ENCODE assay signal across 12 mouse cellular contexts in genomic region chr11:118456937-118457336, GRCm38 (mm10). TPM values are rescaled to one million over a fixed set of nuclear protein-coding genes. Genes with fewer than 3 reads are reported as not detected.
DNase-seq lines count a peak whose midpoint lies in the region; ATAC-seq lines count a peak whose summit lies in the region.
"Had no signal": no experiment of that assay in that cellular context is flagged by ENCODE, and none has a peak within 500 bp of the region (broad histone marks: within the 10 kb centered on the region; RNA-seq: fewer than 3 reads in every experiment).

No protein-coding gene starts in this region.

- ATAC-seq in heart, embryonic 12.5 days (ENCODE audit: insufficient number of reproducible peaks, low FRiP score) = no peak

- no peaks in the 10 kb centered on the region for H3K27me3 ChIP-seq in heart, embryonic 12.5 days (replicated peaks)
- H3K27me3 ChIP-seq: neural tube, embryonic 12.5 days had no signal

- H3K4me2 ChIP-seq in heart, embryonic 12.5 days = no peak overlapping the region
- H3K4me2 ChIP-seq: forebrain, embryonic 12.5 days; neural tube, embryonic 12.5 days had no signal

- no peaks in the 10 kb centered on the region for H3K36me3 ChIP-seq in heart, embryonic 12.5 days
- H3K36me3 ChIP-seq: forebrain, embryonic 12.5 days; neural tube, embryonic 12.5 days had no signal

- no peak overlapping the region for H3K9ac ChIP-seq in heart, embryonic 12.5 days
- H3K9ac ChIP-seq: forebrain, embryonic 12.5 days; neural tube, embryonic 12.5 days had no signal

- H3K27ac ChIP-seq in heart, embryonic 12.5 days (ENCODE audit: poor library complexity, severe bottlenecking) = no peak overlapping the region
- H3K27ac ChIP-seq: forebrain, embryonic 12.5 days; neural tube, embryonic 12.5 days had no signal

- WGBS in heart, embryonic 12.5 days = 77% methylated on average over 11 of the region's 11 CpGs

- peaks cover 12% of the 10 kb centered on the region for H3K4me1 ChIP-seq in heart, embryonic 12.5 days (replicated peaks)
- H3K4me1 ChIP-seq: forebrain, embryonic 12.5 days had no signal

- H3K4me3 ChIP-seq in heart, embryonic 12.5 days = no peak overlapping the region
- H3K4me3 ChIP-seq: forebrain, embryonic 12.5 days; neural tube, embryonic 12.5 days had no signal

- peaks cover 6% of the 10 kb centered on the region; the same call in 1 of the 2 replicates for H3K9me3 ChIP-seq in heart, embryonic 12.5 days (replicated peaks)
- H3K9me3 ChIP-seq: neural tube, embryonic 12.5 days had no signal

- DNase-seq in heart, adult 11 months = peak; percentile 99
- peak; percentile 21 for DNase-seq in 416B (ENCODE audit: low read depth)
- DNase-seq in heart, adult 8-10 months (ENCODE audit: low spot score) = peak; percentile 62
- peak; percentile 43 to 56 for DNase-seq in lung, postnatal 4 days
- DNase-seq in cerebellum, postnatal 4 days (ENCODE audit: low spot score in 2 of 2) = no peak
- DNase-seq in retina, embryonic 14.5 days (ENCODE audit: low spot score) = no peak
- no peak for DNase-seq in spleen, adult 18-20 months
- DNase-seq: kidney, postnatal 14 days had no signal

RNA-seq across cellular contexts. Expression of gene Engase, which starts 19.7 kb away (rescaled TPM):
- 4.5 and 4.6 TPM in 2 replicates for polyA plus RNA-seq in heart, embryonic 12.5 days (2016; fragmentation: Nextera tagmentation; extraction: Ambion mirVana)
- 1 to 10 TPM; 5.2 to 7.2 (median 6.6) TPM for total RNA-seq in heart, adult 8-10 months (2022)

RNA-seq across cellular contexts. Expression of gene C1qtnf1, which starts 28.9 kb away (rescaled TPM):
- polyA plus RNA-seq in heart, embryonic 12.5 days (2016; fragmentation: Nextera tagmentation; extraction: Ambion mirVana) = 4.9 and 5.5 TPM in 2 replicates
- 10 to 100 TPM; 13.5 to 15.3 (median 13.8) TPM for total RNA-seq in heart, adult 8-10 months (2022)
- total RNA-seq: hematopoietic stem cell, adult 5-6 weeks had no signal

RNA-seq across cellular contexts. Expression of gene Cant1, which starts 38.1 kb away (rescaled TPM):
- polyA plus RNA-seq in heart, embryonic 12.5 days (2016; fragmentation: Nextera tagmentation; extraction: Ambion mirVana) = 23.6 and 23.7 TPM in 2 replicates
- total RNA-seq in heart, adult 8-10 months (2022) = 10 to 100 TPM; 16.4 to 19.2 (median 16.8) TPM

RNA-seq across cellular contexts. Expression of gene Lgals3bp, which starts 55.0 kb away (rescaled TPM):
- 4.5 and 5.1 TPM in 2 replicates for polyA plus RNA-seq in heart, embryonic 12.5 days (2016; fragmentation: Nextera tagmentation; extraction: Ambion mirVana)
- 10 to 100 TPM; 19.7 to 25.8 (median 23.3) TPM for total RNA-seq in heart, adult 8-10 months (2022)

Comparison
In these comparisons a context has a peak if more than half of its experiments do, and no peak if none do; other contexts are left out.
1. DNase-seq: peak in heart, adult 11 months (single experiment), 416B (single experiment), heart, adult 8-10 months (single experiment) and lung, postnatal 4 days (2 of 2); none in cerebellum, postnatal 4 days (0 of 2), retina, embryonic 14.5 days (single experiment) and spleen, adult 18-20 months (0 of 2).